Mouse (Mus musculus): ENCODE measurements at regions not wholly inside any gene's neighbourhood (a gene's known extent, or its start where the extent isn't known, plus 50 kb on each side); places are given as distances from the start of the nearest gene placed in this dataset.
"Not testable (repeated sequence)": the region's sequence is repeated elsewhere in the genome, so short reads cannot be mapped to it uniquely, and the experiment has no call there.

GRCm38 (mm10) chr9:94131367-94131766 lies 406.5 kb downstream of the 1190002N15Rik start:
- no peak for DNase-seq (ENCODE audit: low spot score)

DNA sequence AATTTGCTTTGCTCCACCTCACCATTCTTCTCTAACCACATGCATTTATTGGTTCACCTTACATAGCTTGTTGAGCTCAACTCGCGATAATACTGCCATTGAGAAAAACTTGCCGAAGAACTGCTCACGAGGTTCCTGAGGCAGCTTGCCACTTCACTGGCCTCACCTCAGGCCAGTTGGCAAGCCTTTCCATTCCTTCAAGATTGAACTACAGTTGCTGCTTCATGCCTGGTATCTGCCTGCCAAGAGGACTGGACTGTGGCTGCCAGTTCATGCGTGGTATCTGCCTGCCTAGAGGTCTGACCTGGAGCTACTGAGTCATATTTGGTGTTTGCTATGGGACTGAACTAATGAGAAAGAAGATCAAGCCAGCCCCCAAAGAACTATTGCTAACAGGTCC lies 420.9 kb downstream of the 1190002N15Rik start:
- peak; percentile 2 for DNase-seq (ENCODE audit: low spot score)

DNA sequence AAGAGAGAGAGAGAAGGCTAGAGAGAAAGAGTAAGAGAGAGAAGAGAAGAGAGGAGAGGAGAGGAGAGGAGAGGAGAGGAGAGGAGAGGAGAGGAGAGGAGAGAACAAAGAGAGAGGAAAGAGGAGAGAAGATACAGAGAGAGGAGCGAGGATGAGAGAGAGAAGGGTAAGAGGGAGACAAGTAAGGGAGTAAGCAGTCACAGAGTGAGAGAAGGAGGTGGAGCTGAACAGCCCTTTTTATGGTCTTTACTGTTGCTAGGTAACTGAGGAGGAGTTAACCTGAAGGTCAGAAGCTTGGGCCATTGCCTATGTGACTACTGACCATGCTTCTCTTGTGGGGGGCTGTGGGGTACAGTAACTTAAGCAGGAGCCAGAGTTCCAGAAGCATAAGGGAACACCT lies 430.2 kb downstream of the 1190002N15Rik start:
- not testable (repeated sequence) for DNase-seq (ENCODE audit: low spot score)

GRCm38 (mm10) chr9:94104669-94105068 lies 433.2 kb downstream of the 1190002N15Rik start:
- no peak for DNase-seq (ENCODE audit: low spot score)

DNA sequence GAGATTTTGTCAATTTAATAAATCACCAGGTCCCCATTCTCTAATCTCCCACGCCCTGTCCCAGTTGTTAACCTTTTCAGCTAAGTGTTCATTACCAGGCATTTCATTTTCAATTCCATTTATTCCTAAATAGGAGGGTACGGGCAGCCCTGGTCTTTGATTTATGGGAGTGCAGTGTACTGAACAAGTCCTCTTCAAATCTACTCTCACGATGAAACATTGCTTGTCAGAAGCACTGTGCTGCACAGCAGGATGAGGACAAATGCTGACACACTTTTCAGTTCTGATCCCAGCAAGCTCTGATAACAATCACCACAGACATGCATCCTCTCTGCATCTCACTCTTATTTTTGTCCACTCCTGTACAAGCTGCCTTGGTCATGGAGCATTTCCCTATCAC lies 435.9 kb downstream of the 1190002N15Rik start:
- DNase-seq (ENCODE audit: low spot score): no peak

DNA sequence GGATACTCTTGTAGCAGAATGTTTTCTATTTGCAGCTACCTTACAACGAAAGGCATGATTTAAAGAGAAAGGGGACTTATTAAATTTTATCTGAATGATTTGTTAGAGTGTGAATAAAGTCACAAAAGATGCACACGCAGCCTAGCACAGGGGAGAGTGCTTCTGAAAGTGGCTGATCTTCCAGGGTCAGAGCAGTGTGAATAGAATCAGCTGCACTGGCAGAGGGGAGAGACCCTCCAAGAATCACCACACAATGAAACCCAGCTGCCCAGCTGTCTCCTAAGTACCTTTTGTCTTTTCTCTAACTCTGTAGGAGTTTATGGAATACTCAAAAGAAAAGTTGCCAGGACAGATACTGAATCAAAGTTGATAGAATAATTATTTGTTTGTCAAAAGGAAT lies 443.1 kb downstream of the 1190002N15Rik start:
- DNase-seq (ENCODE audit: low spot score): no peak

DNA sequence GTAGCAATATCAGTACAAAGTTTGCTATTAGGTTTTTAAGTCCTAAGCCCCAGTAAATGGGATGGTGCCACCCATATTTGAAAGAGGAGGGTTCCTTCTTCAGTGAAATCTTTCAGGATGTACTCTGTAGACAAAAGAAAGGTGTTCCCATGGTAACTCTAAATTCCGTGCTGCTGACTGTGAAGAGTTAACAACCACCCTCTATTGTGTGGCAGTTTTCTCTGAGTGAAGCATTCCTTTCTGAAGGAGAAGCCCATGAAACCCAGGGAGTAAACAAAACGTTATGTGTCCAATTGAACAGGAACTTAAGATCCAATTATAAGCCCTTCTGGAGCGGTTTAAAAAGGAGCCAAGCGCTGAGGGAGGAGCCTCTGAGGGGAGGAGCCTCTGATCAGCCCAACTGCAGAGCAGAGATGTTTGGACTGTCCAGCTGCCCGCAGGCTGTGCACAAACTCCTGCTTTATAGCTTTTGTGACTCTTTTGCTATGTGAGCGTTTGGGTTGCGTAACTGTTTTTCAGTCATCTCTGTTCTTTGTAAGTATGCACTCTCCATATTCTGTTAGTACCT lies 446.1 kb downstream of the 1190002N15Rik start:
- DNase-seq (ENCODE audit: low spot score): no peak

GRCm38 (mm10) chr9:94089759-94090158 lies 448.1 kb downstream of the 1190002N15Rik start:
- no peak for DNase-seq (ENCODE audit: low spot score)

DNA sequence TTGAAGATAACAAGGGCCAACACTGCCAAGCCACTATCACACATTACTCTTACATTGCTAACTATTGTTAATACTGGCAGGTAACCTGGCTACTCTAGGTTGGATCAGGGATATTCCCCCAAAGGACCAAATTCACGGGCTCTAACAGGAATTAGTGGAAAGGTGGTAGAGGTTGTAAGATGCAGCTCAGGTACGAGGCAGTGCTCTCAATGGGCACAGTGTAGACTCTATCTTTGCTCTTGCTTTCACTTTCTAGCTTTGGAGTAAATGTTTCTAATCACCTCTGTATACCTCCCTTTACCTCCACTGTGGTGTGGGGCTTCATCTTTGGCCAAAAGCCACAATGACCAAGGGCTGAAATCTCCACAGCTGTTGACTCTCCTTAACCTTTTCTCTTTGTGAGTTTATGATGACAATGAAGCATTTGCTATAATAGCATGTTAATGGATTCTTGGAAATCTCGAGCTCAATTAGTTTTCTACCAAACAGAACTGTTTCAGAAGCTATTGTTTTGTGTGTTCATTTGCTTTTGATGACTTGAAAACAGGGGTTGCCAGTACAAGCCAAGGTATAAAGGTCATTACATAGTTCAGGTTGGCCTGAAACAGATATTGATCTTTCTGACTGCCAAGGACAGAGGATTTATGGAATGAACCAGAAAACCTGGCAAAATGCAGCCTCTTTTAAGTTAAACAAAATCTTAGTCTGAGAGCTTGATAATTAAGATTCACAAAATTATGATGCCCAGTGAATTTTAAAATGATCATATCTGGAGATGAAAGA lies 454.1 kb downstream of the 1190002N15Rik start:
- DNase-seq (ENCODE audit: low spot score): no peak

- no peak for DNase-seq (ENCODE audit: low spot score)
Measured at GRCm38 (mm10) chr9:94074904-94075303, 463.0 kb downstream of the 1190002N15Rik start.

- no peak for DNase-seq (ENCODE audit: low spot score)
Measured at GRCm38 (mm10) chr9:94067121-94067520, 470.8 kb downstream of the 1190002N15Rik start.

- DNase-seq (ENCODE audit: low spot score): no peak
Measured at GRCm38 (mm10) chr9:94053229-94053628, 484.7 kb downstream of the 1190002N15Rik start.

GRCm38 (mm10) chr9:94047845-94048244 lies 490.0 kb downstream of the 1190002N15Rik start:
- no peak for DNase-seq (ENCODE audit: low spot score)

DNA sequence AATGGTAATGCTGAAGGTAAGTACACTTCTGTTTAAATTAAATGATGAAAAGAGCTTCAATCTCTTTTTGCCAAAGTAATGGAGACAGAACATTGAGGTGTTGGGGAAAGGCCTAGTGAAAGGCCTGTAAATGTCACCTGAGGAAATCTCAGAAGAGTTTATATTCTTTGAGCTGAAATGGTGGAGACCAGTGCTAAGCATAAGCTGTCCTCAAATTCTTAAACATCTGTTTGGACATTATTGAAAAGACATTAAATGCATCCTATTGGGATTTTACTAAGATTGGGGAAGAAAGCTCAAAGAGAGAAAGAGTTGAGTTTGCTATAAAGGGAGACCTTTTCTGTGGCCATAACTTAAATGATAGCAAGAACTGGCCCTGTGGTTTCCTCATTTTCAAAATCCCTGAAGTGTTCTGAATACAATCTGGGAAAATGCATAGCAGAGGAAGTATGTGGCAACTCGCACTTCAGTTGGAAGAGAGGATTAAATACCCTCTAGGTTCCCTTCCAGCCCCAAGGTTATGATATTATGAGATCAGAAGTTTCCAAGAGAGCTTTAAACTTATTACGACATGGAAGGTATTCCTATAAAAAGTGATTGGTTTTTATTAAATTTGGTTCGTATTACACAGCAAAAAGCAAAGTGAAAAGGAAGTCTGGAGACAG lies 492.3 kb downstream of the 1190002N15Rik start:
- DNase-seq (ENCODE audit: low spot score): no peak

DNA sequence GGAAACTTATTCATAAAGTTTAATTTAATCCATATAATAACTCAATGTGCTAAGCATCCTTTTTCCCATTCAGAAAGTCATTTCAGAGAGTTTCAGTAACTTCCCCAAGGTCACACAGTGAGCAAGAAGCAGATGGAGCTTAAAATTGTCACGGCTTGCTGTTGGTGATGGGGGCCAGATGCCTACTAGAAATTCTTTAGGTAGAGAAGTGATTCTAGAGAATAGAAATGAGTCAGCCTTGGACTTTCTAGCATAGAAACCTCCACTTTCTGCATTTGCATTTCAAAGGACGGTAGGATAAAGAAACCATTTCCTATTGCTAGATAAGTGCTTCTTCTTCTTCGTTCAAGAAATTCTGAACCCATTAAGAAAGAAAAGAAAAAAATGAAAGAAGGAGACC lies 514.1 kb downstream of the 1190002N15Rik start:
- DNase-seq (ENCODE audit: low spot score): no peak

GRCm38 (mm10) chr9:94021293-94021903 lies 516.5 kb downstream of the 1190002N15Rik start:
- no peak for DNase-seq (ENCODE audit: low spot score)

DNA sequence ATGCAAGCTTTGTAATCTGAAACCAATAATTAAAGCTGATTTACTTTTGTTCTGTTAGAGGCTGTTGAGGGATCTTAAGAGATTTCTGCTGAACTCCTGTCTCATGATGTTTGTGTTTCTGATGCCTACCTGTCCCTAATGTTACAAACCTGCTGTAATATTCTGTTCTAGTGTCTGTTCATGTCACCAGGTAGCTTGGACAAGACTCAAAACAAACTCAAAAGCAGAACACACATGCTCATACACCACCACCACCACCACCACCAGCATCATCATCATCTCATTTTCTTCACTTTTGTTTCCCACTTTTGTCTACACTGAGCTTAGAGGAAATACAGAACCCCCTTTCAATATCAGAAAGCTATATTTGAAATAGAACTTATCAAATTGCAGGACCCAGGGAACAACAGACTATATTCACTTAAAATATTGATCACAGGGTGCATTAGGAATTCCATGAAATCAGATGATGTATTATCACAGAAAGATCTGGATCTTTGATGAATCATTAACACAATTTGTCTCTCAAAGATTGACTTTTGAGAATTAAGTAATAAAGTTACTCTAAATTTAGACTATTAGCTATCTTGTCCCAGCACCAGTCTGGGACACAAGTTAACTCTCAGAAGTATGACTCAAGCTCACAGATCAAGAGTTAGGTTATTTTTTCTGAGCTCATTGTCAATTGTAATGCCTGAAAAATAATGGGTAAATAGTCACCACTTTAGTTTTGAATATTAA lies 521.0 kb downstream of the 1190002N15Rik start:
- DNase-seq (ENCODE audit: low spot score): no peak

- peak; percentile 51 for DNase-seq (ENCODE audit: low spot score)
Measured at GRCm38 (mm10) chr9:93992216-93992615, 545.7 kb downstream of the 1190002N15Rik start.

GRCm38 (mm10) chr9:93991141-93991540 lies 546.7 kb downstream of the 1190002N15Rik start:
- no peak for DNase-seq (ENCODE audit: low spot score)

DNA sequence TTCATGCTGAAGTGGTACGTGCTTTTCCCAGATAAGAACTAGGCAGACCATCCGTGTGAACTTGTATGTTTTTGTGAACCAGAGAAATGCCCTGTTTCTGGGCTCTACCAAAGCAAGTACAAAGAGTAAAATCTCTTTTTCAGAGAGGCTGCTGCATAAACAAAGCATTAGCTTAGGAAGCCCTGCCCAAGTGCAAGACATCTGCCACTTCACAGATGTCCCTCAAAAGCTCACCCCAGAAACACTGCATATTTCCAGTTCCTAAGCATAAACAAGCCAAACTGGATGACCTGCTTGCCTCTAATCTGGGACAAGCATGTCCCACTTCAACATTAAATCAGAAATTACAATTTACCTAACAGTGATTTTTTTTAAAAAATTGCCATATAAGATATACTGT lies 556.7 kb downstream of the 1190002N15Rik start:
- no peak for DNase-seq (ENCODE audit: low spot score)

- DNase-seq (ENCODE audit: low spot score): no peak
Measured at GRCm38 (mm10) chr9:93969691-93970284, 568.1 kb downstream of the 1190002N15Rik start.

- no peak for DNase-seq (ENCODE audit: low spot score)
Measured at GRCm38 (mm10) chr9:93969118-93969517, 568.8 kb downstream of the 1190002N15Rik start.

Measured in left cerebral cortex, adult 11 months (tissue).